Comparison of ENCODE assay signal across 8 mouse cellular contexts in genomic region chr17:23802746-23803365, GRCm38 (mm10). TPM values are rescaled to one million over a fixed set of nuclear protein-coding genes. Genes with fewer than 3 reads are reported as not detected.
A peak's percentile ranks its signal among the peaks of the same experiment; 100 is the strongest.
DNase-seq lines count a peak whose midpoint lies in the region; ATAC-seq and TF ChIP-seq lines count a peak whose summit lies in the region.

No protein-coding gene starts in this region.

- peaks cover 21% of the 10 kb centered on the region for H3K4me1 ChIP-seq in heart, embryonic 12.5 days (replicated peaks)
- peaks cover 18% of the 10 kb centered on the region; the same call in 1 of the 2 replicates for H3K4me1 ChIP-seq in kidney, postnatal 0 days (replicated peaks; ENCODE audit: insufficient read depth, low read length)
- peaks cover 15% of the 10 kb centered on the region for H3K4me1 ChIP-seq in liver, embryonic 11.5 days (replicated peaks; ENCODE audit: control insufficient read depth, insufficient read depth, low read length)
- peaks cover 21% of the 10 kb centered on the region; the same call in 1 of the 2 replicates for H3K4me1 ChIP-seq in stomach, embryonic 14.5 days (ENCODE audit: control insufficient read depth, insufficient read depth, low read length)

- under 1% methylated on average over 55 of the region's 60 CpGs for WGBS in heart, embryonic 12.5 days
- WGBS in kidney, postnatal 0 days, result 4% methylated on average over 59 of the region's 60 CpGs
- WGBS in liver, embryonic 11.5 days, result under 1% methylated on average over 58 of the region's 60 CpGs
- WGBS in stomach, embryonic 14.5 days, result under 1% methylated on average over 60 of the region's 60 CpGs

- DNase-seq in CD4-positive helper T cell, adult 2 months (ENCODE audit: low read depth, low spot score), result peak; percentile 100
- DNase-seq in brain, embryonic 18.5 days (ENCODE audit: low read depth, low spot score), result peak; percentile 99
- peak; percentile 100 for DNase-seq in kidney, postnatal 0 days (ENCODE audit: low spot score)
- DNase-seq in liver, embryonic 11.5 days (ENCODE audit: low spot score), result peak; percentile 94
- DNase-seq in naive thymus-derived CD4-positive, alpha-beta T cell, adult 2 months (ENCODE audit: low read depth), result peak; percentile 99

- peak; percentile 96 for ATAC-seq in erythroid progenitor cell, adult 5-6 weeks (replicated peaks; ENCODE audit: low FRiP score, poor library complexity, severe bottlenecking)
- ATAC-seq in heart, embryonic 12.5 days (ENCODE audit: insufficient number of reproducible peaks, low FRiP score), result peak; percentile 98
- ATAC-seq in kidney, postnatal 0 days (replicated peaks; ENCODE audit: low FRiP score, low read depth), result peak; percentile 98
- peak; percentile 98 for ATAC-seq in liver, embryonic 11.5 days (replicated peaks; ENCODE audit: low FRiP score)
- ATAC-seq in stomach, embryonic 14.5 days (ENCODE audit: insufficient number of reproducible peaks, insufficient read depth, low FRiP score, low read depth), result peak; percentile 98

- TF ChIP-seq CTCF in kidney, postnatal 0 days (IDR thresholded peaks at IDR 0.05; ENCODE audit: low read depth), result no peak

- H3K9me3 ChIP-seq in heart, embryonic 12.5 days (replicated peaks), result no peaks in the 10 kb centered on the region
- H3K9me3 ChIP-seq in kidney, postnatal 0 days (replicated peaks; ENCODE audit: low read length), result no peaks in the 10 kb centered on the region
- no peaks in the 10 kb centered on the region for H3K9me3 ChIP-seq in liver, embryonic 11.5 days (ENCODE audit: control insufficient read depth, low read length)
- no peaks in the 10 kb centered on the region for H3K9me3 ChIP-seq in stomach, embryonic 14.5 days (ENCODE audit: control insufficient read depth, low read depth, low read length)

- peak overlapping the region; percentile 100 for H3K9ac ChIP-seq in heart, embryonic 12.5 days
- H3K9ac ChIP-seq in kidney, postnatal 0 days (ENCODE audit: low read depth, low read length), result peak overlapping the region; percentile 95
- peak overlapping the region; percentile 99 for H3K9ac ChIP-seq in liver, embryonic 11.5 days (ENCODE audit: low read depth, low read length)
- peak overlapping the region; percentile 97 for H3K9ac ChIP-seq in stomach, embryonic 14.5 days (replicated peaks; ENCODE audit: low read depth, low read length)

- peak overlapping the region; percentile 92 for H3K4me2 ChIP-seq in heart, embryonic 12.5 days
- H3K4me2 ChIP-seq in kidney, postnatal 0 days (ENCODE audit: low read length), result peak overlapping the region; percentile 82
- H3K4me2 ChIP-seq in liver, embryonic 11.5 days, result peak overlapping the region; percentile 97
- H3K4me2 ChIP-seq in stomach, embryonic 14.5 days (replicated peaks; ENCODE audit: low read depth, low read length), result peak overlapping the region; percentile 58

- H3K4me3 ChIP-seq in heart, embryonic 12.5 days, result peak overlapping the region; percentile 99
- H3K4me3 ChIP-seq in kidney, postnatal 0 days (replicated peaks; ENCODE audit: low read depth, low read length), result peak overlapping the region; percentile 98
- peak overlapping the region; percentile 99 for H3K4me3 ChIP-seq in liver, embryonic 11.5 days (ENCODE audit: low read depth, low read length)
- H3K4me3 ChIP-seq in stomach, embryonic 14.5 days (ENCODE audit: low read depth, low read length), result peak overlapping the region; percentile 100

- H3K36me3 ChIP-seq in heart, embryonic 12.5 days, result peaks cover 12% of the 10 kb centered on the region
- peaks cover 3% of the 10 kb centered on the region; the same call in 1 of the 2 replicates for H3K36me3 ChIP-seq in kidney, postnatal 0 days (ENCODE audit: insufficient read depth, low read length)
- peaks cover 9% of the 10 kb centered on the region; the same call in 1 of the 2 replicates for H3K36me3 ChIP-seq in liver, embryonic 11.5 days (ENCODE audit: control insufficient read depth, insufficient read depth, low read length)
- peaks cover 10% of the 10 kb centered on the region for H3K36me3 ChIP-seq in stomach, embryonic 14.5 days (ENCODE audit: control insufficient read depth, insufficient read depth, low read length)

- no peaks in the 10 kb centered on the region for H3K27me3 ChIP-seq in heart, embryonic 12.5 days (replicated peaks)
- no peaks in the 10 kb centered on the region for H3K27me3 ChIP-seq in kidney, postnatal 0 days (ENCODE audit: insufficient read depth, low read length)
- H3K27me3 ChIP-seq in liver, embryonic 11.5 days (replicated peaks; ENCODE audit: control insufficient read depth, insufficient read depth, low read length), result no peaks in the 10 kb centered on the region
- no peaks in the 10 kb centered on the region for H3K27me3 ChIP-seq in stomach, embryonic 14.5 days (ENCODE audit: control insufficient read depth, insufficient read depth, low read length)

- H3K27ac ChIP-seq in heart, embryonic 12.5 days (ENCODE audit: poor library complexity, severe bottlenecking), result peak overlapping the region; percentile 97
- H3K27ac ChIP-seq in kidney, postnatal 0 days, result peak overlapping the region; percentile 97
- peak overlapping the region; percentile 97 for H3K27ac ChIP-seq in liver, embryonic 11.5 days (ENCODE audit: low read depth, low read length)
- H3K27ac ChIP-seq in stomach, embryonic 14.5 days (ENCODE audit: low read length), result peak overlapping the region; percentile 90

RNA-seq across cellular contexts. Expression of gene Srrm2, which starts 12.5 kb away (rescaled TPM):
- 468 and 572 TPM in 2 replicates for total RNA-seq in erythroid progenitor cell, adult 5-6 weeks (2015; ENCODE audit: low replicate concordance)
- 294 and 325 TPM in 2 replicates for total RNA-seq in erythroid progenitor cell, adult 5-6 weeks (2017; ENCODE audit: low replicate concordance)
- 399 TPM in 2 replicates for polyA plus RNA-seq in heart, embryonic 12.5 days (2016; fragmentation: Nextera tagmentation; extraction: Ambion mirVana)
- 304 and 321 TPM in 2 replicates for polyA plus RNA-seq in kidney, postnatal 0 days (2015; fragmentation: Nextera tagmentation; extraction: Ambion mirVana)
- 355 and 398 TPM in 2 replicates for polyA plus RNA-seq in liver, embryonic 11.5 days (2014; fragmentation: Nextera tagmentation; extraction: Ambion mirVana)
- polyA plus RNA-seq in stomach, embryonic 14.5 days (2014; fragmentation: Nextera tagmentation; extraction: Ambion mirVana), result 513 and 521 TPM in 2 replicates

RNA-seq across cellular contexts. Expression of gene Flywch2, which starts 17.0 kb away (rescaled TPM):
- not detected in 2 replicates for total RNA-seq in erythroid progenitor cell, adult 5-6 weeks (2015; ENCODE audit: low replicate concordance)
- not detected in 2 replicates for total RNA-seq in erythroid progenitor cell, adult 5-6 weeks (2017; ENCODE audit: low replicate concordance)
- polyA plus RNA-seq in heart, embryonic 12.5 days (2016; fragmentation: Nextera tagmentation; extraction: Ambion mirVana), result 6.9 and 7.3 TPM in 2 replicates
- polyA plus RNA-seq in kidney, postnatal 0 days (2015; fragmentation: Nextera tagmentation; extraction: Ambion mirVana), result 40.9 and 46.8 TPM in 2 replicates
- 9.4 and 10.6 TPM in 2 replicates for polyA plus RNA-seq in liver, embryonic 11.5 days (2014; fragmentation: Nextera tagmentation; extraction: Ambion mirVana)
- 29.0 and 31.0 TPM in 2 replicates for polyA plus RNA-seq in stomach, embryonic 14.5 days (2014; fragmentation: Nextera tagmentation; extraction: Ambion mirVana)

RNA-seq across cellular contexts. Expression of gene Elob, which starts 26.1 kb away (rescaled TPM):
- total RNA-seq in erythroid progenitor cell, adult 5-6 weeks (2015; ENCODE audit: low replicate concordance), result 137 and 167 TPM in 2 replicates
- total RNA-seq in erythroid progenitor cell, adult 5-6 weeks (2017; ENCODE audit: low replicate concordance), result 51.7 and 117 TPM in 2 replicates
- polyA plus RNA-seq in heart, embryonic 12.5 days (2016; fragmentation: Nextera tagmentation; extraction: Ambion mirVana), result 878 and 903 TPM in 2 replicates
- 1,058 and 1,143 TPM in 2 replicates for polyA plus RNA-seq in kidney, postnatal 0 days (2015; fragmentation: Nextera tagmentation; extraction: Ambion mirVana)
- polyA plus RNA-seq in liver, embryonic 11.5 days (2014; fragmentation: Nextera tagmentation; extraction: Ambion mirVana), result 744 and 795 TPM in 2 replicates
- 1,042 and 1,209 TPM in 2 replicates for polyA plus RNA-seq in stomach, embryonic 14.5 days (2014; fragmentation: Nextera tagmentation; extraction: Ambion mirVana)

RNA-seq across cellular contexts. Expression of gene Flywch1, which starts 31.5 kb away (rescaled TPM):
- total RNA-seq in erythroid progenitor cell, adult 5-6 weeks (2015; ENCODE audit: low replicate concordance), result 2.1 and 2.9 TPM in 2 replicates
- total RNA-seq in erythroid progenitor cell, adult 5-6 weeks (2017; ENCODE audit: low replicate concordance), result 3.4 and 14.2 TPM in 2 replicates
- 64.1 and 67.5 TPM in 2 replicates for polyA plus RNA-seq in heart, embryonic 12.5 days (2016; fragmentation: Nextera tagmentation; extraction: Ambion mirVana)
- polyA plus RNA-seq in kidney, postnatal 0 days (2015; fragmentation: Nextera tagmentation; extraction: Ambion mirVana), result 74.6 and 74.7 TPM in 2 replicates
- polyA plus RNA-seq in liver, embryonic 11.5 days (2014; fragmentation: Nextera tagmentation; extraction: Ambion mirVana), result 39.1 and 42.3 TPM in 2 replicates
- polyA plus RNA-seq in stomach, embryonic 14.5 days (2014; fragmentation: Nextera tagmentation; extraction: Ambion mirVana), result 54.3 and 57.3 TPM in 2 replicates

RNA-seq across cellular contexts. Expression of gene Prss33, which starts 33.0 kb away (rescaled TPM):
- total RNA-seq in erythroid progenitor cell, adult 5-6 weeks (2015; ENCODE audit: low replicate concordance), result not detected in 2 replicates
- total RNA-seq in erythroid progenitor cell, adult 5-6 weeks (2017; ENCODE audit: low replicate concordance), result not detected in 2 replicates
- polyA plus RNA-seq in heart, embryonic 12.5 days (2016; fragmentation: Nextera tagmentation; extraction: Ambion mirVana), result not detected in 2 replicates
- 0.11 TPM in 1 of 2 replicates, not detected in the other for polyA plus RNA-seq in kidney, postnatal 0 days (2015; fragmentation: Nextera tagmentation; extraction: Ambion mirVana)
- not detected in 2 replicates for polyA plus RNA-seq in liver, embryonic 11.5 days (2014; fragmentation: Nextera tagmentation; extraction: Ambion mirVana)
- polyA plus RNA-seq in stomach, embryonic 14.5 days (2014; fragmentation: Nextera tagmentation; extraction: Ambion mirVana), result not detected in 2 replicates

Comparison
In these comparisons a context has a peak if more than half of its experiments do, and no peak if none do; other contexts are left out.
1. Peak in every context shown above with its lines: DNase-seq, ATAC-seq, H3K4me3 ChIP-seq and H3K27ac ChIP-seq.